Mouse (Mus musculus) kidney, adult 2 months (tissue): ENCODE data around the gene Hoxb3.

Source experiments
- CTCF ChIP-seq: fragments of 200-500 bp; conservative IDR thresholded peaks from 2 replicates; pipeline ENCODE4 v1.5.1; 2011; ENCODE audit warnings: low read depth, mild to moderate bottlenecking, control low read depth, low read length, moderate library complexity, mixed read lengths; ENCODE audit not compliant: insufficient read depth, insufficient read length
- POLR2A ChIP-seq: fragments of 200-500 bp; IDR thresholded peaks from one replicate; pipeline ENCODE4 v1.6.1; 2011; ENCODE audit warnings: low read depth, low read length, control low read depth

DNA sequence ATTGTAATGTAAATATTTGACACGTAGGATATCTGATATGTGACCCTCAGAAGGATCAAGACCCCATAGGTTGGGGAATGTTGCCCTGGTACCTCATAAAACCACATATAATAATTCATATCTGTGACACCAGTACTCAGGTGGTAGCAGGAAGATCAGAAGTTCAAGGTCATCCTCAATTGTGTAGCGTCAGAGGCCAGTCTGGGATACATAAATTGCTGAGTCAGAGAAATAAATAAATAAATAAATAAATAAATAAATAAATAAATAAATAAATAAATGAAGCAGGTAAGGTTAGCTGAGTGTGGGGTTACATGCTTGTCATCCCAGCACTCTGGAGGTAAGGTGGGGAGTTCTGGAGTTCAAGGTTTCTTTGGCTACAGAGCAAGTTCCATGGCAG is 64.5 kb downstream of the Hoxb3 start:
- TF ChIP-seq CTCF: no peak
- no peak for TF ChIP-seq POLR2A
